Mouse (Mus musculus): ENCODE data around the gene Elmsan1. TPM values are rescaled to one million over a fixed set of nuclear protein-coding genes. Genes with fewer than 3 reads are reported as not detected.

The Elmsan1 gene
- polyA plus RNA-seq, 1 experiment: 28.3 TPM

GRCm38 (mm10) chr12:84198880-84199279 lies 19.8 kb downstream of the Elmsan1 start:
- TF ChIP-seq EP300 (IDR thresholded peaks at IDR 0.05; ENCODE audit: insufficient read depth, low read depth, low read length) (no peak), CTCF (IDR thresholded peaks at IDR 0.05; ENCODE audit: low read depth, low read length) (no peak), POLR2A (IDR thresholded peaks at IDR 0.05; ENCODE audit: insufficient read depth, low read length) (no peak)
- no peak overlapping the region for H3K9ac ChIP-seq (ENCODE audit: low read depth, poor library complexity, severe bottlenecking)
- H3K36me3 ChIP-seq (ENCODE audit: control insufficient read depth, insufficient read depth, low read length, poor library complexity, severe bottlenecking): no peaks in the 10 kb centered on the region
- H3K27ac ChIP-seq (ENCODE audit: insufficient read depth, low read length): no peak overlapping the region
- H3K27me3 ChIP-seq (ENCODE audit: control insufficient read depth, insufficient read depth, low read length, poor library complexity, severe bottlenecking): no peaks in the 10 kb centered on the region
- H3K9me3 ChIP-seq (replicated peaks; ENCODE audit: control insufficient read depth, insufficient read depth, low read length, poor library complexity, severe bottlenecking): no peaks in the 10 kb centered on the region
- no peak overlapping the region for H3K4me3 ChIP-seq (ENCODE audit: low read depth, low read length)
- peaks cover 19% of the 10 kb centered on the region for H3K4me1 ChIP-seq (ENCODE audit: control insufficient read depth, insufficient read depth, low read length)

- H3K27ac ChIP-seq (ENCODE audit: insufficient read depth, low read length): no peak overlapping the region
- H3K4me3 ChIP-seq (ENCODE audit: low read depth, low read length): no peak overlapping the region
- no peaks in the 10 kb centered on the region for H3K9me3 ChIP-seq (replicated peaks; ENCODE audit: control insufficient read depth, insufficient read depth, low read length, poor library complexity, severe bottlenecking)
- H3K4me1 ChIP-seq (ENCODE audit: control insufficient read depth, insufficient read depth, low read length): peaks cover 19% of the 10 kb centered on the region
- H3K27me3 ChIP-seq (ENCODE audit: control insufficient read depth, insufficient read depth, low read length, poor library complexity, severe bottlenecking): no peaks in the 10 kb centered on the region
- TF ChIP-seq EP300 (IDR thresholded peaks at IDR 0.05; ENCODE audit: insufficient read depth, low read depth, low read length) (no peak), POLR2A (IDR thresholded peaks at IDR 0.05; ENCODE audit: insufficient read depth, low read length) (no peak), CTCF (IDR thresholded peaks at IDR 0.05; ENCODE audit: low read depth, low read length) (no peak)
- no peak overlapping the region for H3K9ac ChIP-seq (ENCODE audit: low read depth, poor library complexity, severe bottlenecking)
- no peaks in the 10 kb centered on the region for H3K36me3 ChIP-seq (ENCODE audit: control insufficient read depth, insufficient read depth, low read length, poor library complexity, severe bottlenecking)
These were observed 20.5 kb downstream of the Elmsan1 start for GRCm38 (mm10) chr12:84198076-84198679.

GRCm38 (mm10) chr12:84195195-84195594 lies 23.5 kb downstream of the Elmsan1 start:
- Histone ChIP-seq H3K27me3 (ENCODE audit: control insufficient read depth, insufficient read depth, low read length, poor library complexity, severe bottlenecking) (no peaks in the 10 kb centered on the region), H3K4me3 (ENCODE audit: low read depth, low read length) (no peak overlapping the region), H3K9ac (ENCODE audit: low read depth, poor library complexity, severe bottlenecking) (no peak overlapping the region), H3K4me1 (ENCODE audit: control insufficient read depth, insufficient read depth, low read length) (peaks cover 18% of the 10 kb centered on the region), H3K36me3 (ENCODE audit: control insufficient read depth, insufficient read depth, low read length, poor library complexity, severe bottlenecking) (no peaks in the 10 kb centered on the region), H3K9me3 (replicated peaks; ENCODE audit: control insufficient read depth, insufficient read depth, low read length, poor library complexity, severe bottlenecking) (no peaks in the 10 kb centered on the region), H3K27ac (ENCODE audit: insufficient read depth, low read length) (no peak overlapping the region)
- TF ChIP-seq CTCF (IDR thresholded peaks at IDR 0.05; ENCODE audit: low read depth, low read length): no peak
- TF ChIP-seq POLR2A (IDR thresholded peaks at IDR 0.05; ENCODE audit: insufficient read depth, low read length): no peak
- TF ChIP-seq EP300 (IDR thresholded peaks at IDR 0.05; ENCODE audit: insufficient read depth, low read depth, low read length): no peak

GRCm38 (mm10) chr12:84194400-84195109 lies 24.1 kb downstream of the Elmsan1 start:
- Histone ChIP-seq H3K9me3 (replicated peaks; ENCODE audit: control insufficient read depth, insufficient read depth, low read length, poor library complexity, severe bottlenecking) (no peaks in the 10 kb centered on the region), H3K36me3 (ENCODE audit: control insufficient read depth, insufficient read depth, low read length, poor library complexity, severe bottlenecking) (no peaks in the 10 kb centered on the region), H3K4me1 (ENCODE audit: control insufficient read depth, insufficient read depth, low read length) (peaks cover 18% of the 10 kb centered on the region), H3K27me3 (ENCODE audit: control insufficient read depth, insufficient read depth, low read length, poor library complexity, severe bottlenecking) (no peaks in the 10 kb centered on the region), H3K27ac (ENCODE audit: insufficient read depth, low read length) (peak overlapping the region; percentile 52), H3K4me3 (ENCODE audit: low read depth, low read length) (peak overlapping the region; percentile 62), H3K9ac (ENCODE audit: low read depth, poor library complexity, severe bottlenecking) (peak overlapping the region; percentile 94)
- TF ChIP-seq POLR2A (IDR thresholded peaks at IDR 0.05; ENCODE audit: insufficient read depth, low read length): no peak
- no peak for TF ChIP-seq EP300 (IDR thresholded peaks at IDR 0.05; ENCODE audit: insufficient read depth, low read depth, low read length)
- TF ChIP-seq CTCF (IDR thresholded peaks at IDR 0.05; ENCODE audit: low read depth, low read length): no peak

DNA sequence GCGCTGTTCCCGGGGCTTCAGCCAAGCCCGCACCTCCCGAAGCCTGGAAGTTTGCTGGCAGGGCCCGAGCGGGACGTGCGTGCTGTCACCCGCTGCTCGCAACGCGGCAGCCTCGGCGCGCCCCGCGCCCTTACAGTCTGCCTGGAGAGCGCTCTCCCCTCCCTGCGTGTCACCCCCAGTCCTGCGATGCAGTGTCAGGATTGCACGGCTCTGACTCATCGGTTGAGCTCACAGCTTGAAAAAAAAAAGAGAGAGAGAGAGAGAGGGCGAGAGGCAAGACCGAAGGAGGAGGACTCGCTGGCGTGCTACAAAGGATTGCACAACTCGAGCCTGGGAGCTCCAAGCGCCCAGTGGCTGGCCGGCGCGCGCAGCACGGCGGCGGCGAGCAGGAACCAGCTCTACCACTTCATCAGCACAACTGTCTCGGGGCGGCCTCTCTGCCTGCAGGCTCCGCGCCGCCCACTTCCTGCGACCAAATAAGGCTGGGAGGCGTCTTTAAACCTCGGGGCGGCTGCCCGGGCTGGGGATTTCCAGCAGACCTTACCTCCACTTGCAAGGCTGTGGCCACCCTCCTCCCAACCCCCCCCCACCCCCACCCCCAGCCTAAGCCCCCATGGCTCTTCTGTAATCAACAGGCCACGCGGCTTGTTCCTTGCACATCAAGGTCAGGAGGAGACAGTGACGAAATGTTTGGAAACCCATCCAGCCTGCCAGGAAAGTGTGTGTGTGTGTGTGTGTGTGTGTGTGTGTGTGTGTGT lies 24.9 kb downstream of the Elmsan1 start:
- TF ChIP-seq EP300 (IDR thresholded peaks at IDR 0.05; ENCODE audit: insufficient read depth, low read depth, low read length) (peak; percentile 27; the same call in 1 of the 2 replicates), CTCF (IDR thresholded peaks at IDR 0.05; ENCODE audit: low read depth, low read length) (no peak), POLR2A (IDR thresholded peaks at IDR 0.05; ENCODE audit: insufficient read depth, low read length) (peak; percentile 84)
- Histone ChIP-seq H3K36me3 (ENCODE audit: control insufficient read depth, insufficient read depth, low read length, poor library complexity, severe bottlenecking) (no peaks in the 10 kb centered on the region), H3K27me3 (ENCODE audit: control insufficient read depth, insufficient read depth, low read length, poor library complexity, severe bottlenecking) (no peaks in the 10 kb centered on the region), H3K4me1 (ENCODE audit: control insufficient read depth, insufficient read depth, low read length) (peaks cover 18% of the 10 kb centered on the region), H3K9ac (ENCODE audit: low read depth, poor library complexity, severe bottlenecking) (peak overlapping the region; percentile 94), H3K9me3 (replicated peaks; ENCODE audit: control insufficient read depth, insufficient read depth, low read length, poor library complexity, severe bottlenecking) (no peaks in the 10 kb centered on the region), H3K4me3 (ENCODE audit: low read depth, low read length) (peak overlapping the region; percentile 84), H3K27ac (ENCODE audit: insufficient read depth, low read length) (peak overlapping the region; percentile 52)

Data from ES-Bruce4 (cell line).